Mouse (Mus musculus) heart, embryonic 13.5 days (tissue): ENCODE data around the gene Emilin1. TPM values are rescaled to one million over a fixed set of nuclear protein-coding genes. Genes with fewer than 3 reads are reported as not detected.

ENCODE experiments used
- ATAC-seq: fragments of 200-750 bp; cut with Nextera tagmentation; 2 replicates; pipeline ENCODE4 v1.8.0; 2017; ENCODE audit warnings: moderate TSS enrichment; ENCODE audit not compliant: insufficient number of reproducible peaks, low FRiP score, low TSS enrichment; ENCODE audit errors: extremely low read depth
- H3K27ac ChIP-seq: fragments of 300-500 bp; sonication (generic); replicated peaks from 2 replicates; pipeline ENCODE4 v1.5.1; 2015; ENCODE audit warnings: moderate library complexity, mild to moderate bottlenecking, inconsistent platforms
- H3K27me3 ChIP-seq: fragments of 300-500 bp; sonication (generic); replicated peaks from 2 replicates; pipeline ENCODE4 v1.6.1; 2015; ENCODE audit warnings: mild to moderate bottlenecking, inconsistent platforms
- H3K36me3 ChIP-seq: fragments of 300-500 bp; sonication (generic); 2 replicates; pipeline ENCODE4 v1.6.1; 2015; ENCODE audit warnings: mild to moderate bottlenecking, inconsistent platforms
- H3K4me1 ChIP-seq: fragments of 300-500 bp; sonication (generic); 2 replicates; pipeline ENCODE4 v1.6.1; 2015; ENCODE audit warnings: inconsistent platforms
- H3K4me2 ChIP-seq: fragments of 300-500 bp; sonication (generic); 2 replicates; pipeline ENCODE4 v1.6.1; 2015; ENCODE audit warnings: inconsistent platforms, mild to moderate bottlenecking, moderate library complexity
- H3K4me3 ChIP-seq: fragments of 300-500 bp; sonication (generic); 2 replicates; pipeline ENCODE4 v1.5.1; 2015; ENCODE audit warnings: moderate library complexity, mild to moderate bottlenecking, inconsistent platforms
- H3K9ac ChIP-seq: fragments of 300-500 bp; sonication (generic); 2 replicates; pipeline ENCODE4 v1.6.1; 2015; ENCODE audit warnings: inconsistent platforms, mild to moderate bottlenecking, moderate library complexity
- H3K9me3 ChIP-seq: fragments of 300-500 bp; sonication (generic); 2 replicates; pipeline ENCODE4 v1.6.1; 2016; ENCODE audit warnings: inconsistent platforms
- WGBS: fragments of 180-500 bp; shearing (Covaris S2); methylation state at CpG from one replicate; pipeline ENCODE4 v1.1.7; 2015; ENCODE audit warnings: mixed read lengths; 5-methylcytosine and 5-hydroxymethylcytosine counted together
- polyA plus RNA-seq: library from polyadenylated mRNA; unstranded; fragments of >200 nt; fragmentation: Nextera tagmentation; extraction: Ambion mirVana; gene quantifications from 2 replicates; pipeline ENCODE4 v1.2.1, GENCODE M21; 2015

Gene Emilin1
- polyA plus RNA-seq, 1 experiment from 2014 or later, result 168 TPM

- Histone ChIP-seq H3K9ac (no peak overlapping the region), H3K36me3 (peaks cover 22% of the 10 kb centered on the region), H3K27me3 (no peaks in the 10 kb centered on the region), H3K27ac (peak overlapping the region; percentile 87), H3K9me3 (no peaks in the 10 kb centered on the region), H3K4me2 (peak overlapping the region; percentile 95), H3K4me1 (peaks cover 28% of the 10 kb centered on the region), H3K4me3 (peak overlapping the region; percentile 80)
- 88% methylated on average over 2 of the region's 2 CpGs for WGBS
- ATAC-seq, result no peak
Observed at GRCm38 (mm10) chr5:30960814-30961213, 47.6 kb downstream of the Emilin1 start.

GRCm38 (mm10) chr5:30961545-30962505 is 48.6 kb downstream of the Emilin1 start:
- ATAC-seq, result no peak
- no peaks in the 10 kb centered on the region for H3K9me3 ChIP-seq
- no peak overlapping the region for H3K4me3 ChIP-seq
- no peak overlapping the region for H3K27ac ChIP-seq
- H3K9ac ChIP-seq, result no peak overlapping the region
- H3K4me1 ChIP-seq, result peaks cover 28% of the 10 kb centered on the region
- H3K36me3 ChIP-seq, result peaks cover 19% of the 10 kb centered on the region
- WGBS, result 46% methylated on average over 10 of the region's 10 CpGs
- H3K27me3 ChIP-seq, result no peaks in the 10 kb centered on the region
- no peak overlapping the region for H3K4me2 ChIP-seq

GRCm38 (mm10) chr5:30963916-30964315 is 50.7 kb downstream of the Emilin1 start:
- H3K9ac ChIP-seq, result no peak overlapping the region
- no peak overlapping the region for H3K27ac ChIP-seq
- no peaks in the 10 kb centered on the region for H3K9me3 ChIP-seq
- H3K36me3 ChIP-seq, result peaks cover under 1% of the 10 kb centered on the region; the same call in 1 of the 2 replicates
- no peak overlapping the region for H3K4me3 ChIP-seq
- no peak overlapping the region for H3K4me2 ChIP-seq
- no peak for ATAC-seq
- no peaks in the 10 kb centered on the region for H3K27me3 ChIP-seq
- peaks cover 13% of the 10 kb centered on the region for H3K4me1 ChIP-seq
- 75% methylated on average over 3 of the region's 3 CpGs for WGBS

- Histone ChIP-seq H3K27ac (no peak overlapping the region), H3K4me2 (no peak overlapping the region), H3K9me3 (no peaks in the 10 kb centered on the region), H3K4me1 (0 out of 2 replicates have a peak, but pooled peaks cover 2% of the 10 kb centered on the region), H3K9ac (no peak overlapping the region), H3K4me3 (no peak overlapping the region), H3K27me3 (peaks cover 8% of the 10 kb centered on the region; the same call in 1 of the 2 replicates), H3K36me3 (no peaks in the 10 kb centered on the region)
- 81% methylated on average over 4 of the region's 4 CpGs for WGBS
- ATAC-seq, result no peak
Observed at GRCm38 (mm10) chr5:30966189-30966588, 53.0 kb downstream of the Emilin1 start.

- Histone ChIP-seq H3K36me3 (no peaks in the 10 kb centered on the region), H3K27ac (no peak within 1 kb of the TSS)
- ATAC-seq, result no peak
Observed at GRCm38 (mm10) chr5:30968416-30968815, 55.2 kb downstream of the Emilin1 start, which contains the start of gene Tcf23. Tcf23 (plus strand) TSS chr5:30968662.

GRCm38 (mm10) chr5:30969440-30969839 is 56.2 kb downstream of the Emilin1 start:
- Histone ChIP-seq H3K9me3 (no peaks in the 10 kb centered on the region), H3K27ac (no peak overlapping the region), H3K36me3 (no peaks in the 10 kb centered on the region), H3K4me2 (no peak overlapping the region), H3K4me3 (no peak overlapping the region), H3K4me1 (0 out of 2 replicates have a peak, but pooled peaks cover 7% of the 10 kb centered on the region), H3K27me3 (peaks cover 8% of the 10 kb centered on the region; the same call in 1 of the 2 replicates), H3K9ac (no peak overlapping the region)
- 63% methylated on average over 2 of the region's 2 CpGs for WGBS
- ATAC-seq, result no peak

More at GRCm38 (mm10) chr5:30968416-30968815, 55.2 kb downstream of the Emilin1 start, which contains the start of gene Tcf23:
- Histone ChIP-seq H3K27me3 (peaks cover 8% of the 10 kb centered on the region; the same call in 1 of the 2 replicates), H3K4me2 (no peak within 1 kb of the TSS), H3K4me1 (0 out of 2 replicates have a peak, but pooled peaks cover 2% of the 10 kb centered on the region), H3K9me3 (no peaks in the 10 kb centered on the region), H3K4me3 (no peak within 1 kb of the TSS), H3K9ac (no peak within 1 kb of the TSS)
- 59% methylated on average over 8 of the region's 8 CpGs for WGBS

Other genes with a start within 250 kb of the Emilin1 start
- 259 TPM in 2 replicates for gene Cenpa, start 246.6 kb upstream of the Emilin1 start, polyA plus RNA-seq
- 2.4 and 3.8 TPM in 2 replicates for gene Dpysl5, start 201.8 kb upstream of the Emilin1 start, polyA plus RNA-seq
- 16.1 and 16.4 TPM in 2 replicates for gene Mapre3, start 98.8 kb upstream of the Emilin1 start, polyA plus RNA-seq
- 66.8 and 68.0 TPM in 2 replicates for gene Tmem214, start 45.4 kb upstream of the Emilin1 start, polyA plus RNA-seq
- gene Agbl5, start 24.7 kb upstream of the Emilin1 start, polyA plus RNA-seq, result 9.9 and 11.5 TPM in 2 replicates
- 421 and 441 TPM in 2 replicates for gene Ost4, start 5.6 kb upstream of the Emilin1 start, polyA plus RNA-seq
- 10.2 and 11.7 TPM in 2 replicates for gene Khk, start 8.0 kb downstream of the Emilin1 start, polyA plus RNA-seq
- 3.9 and 4.7 TPM in 2 replicates for gene Cgref1, start 32.2 kb downstream of the Emilin1 start, polyA plus RNA-seq
- 79.6 and 90.0 TPM in 2 replicates for gene Preb, start 47.0 kb downstream of the Emilin1 start, polyA plus RNA-seq
- 0.06 and 0.16 TPM in 2 replicates for gene Tcf23, start 55.3 kb downstream of the Emilin1 start, polyA plus RNA-seq
- gene Atraid, start 134.9 kb downstream of the Emilin1 start, polyA plus RNA-seq, result 119 and 124 TPM in 2 replicates
- 6.9 and 7.2 TPM in 2 replicates for gene Slc5a6, start 135.5 kb downstream of the Emilin1 start, polyA plus RNA-seq
- gene Cad, start 141.4 kb downstream of the Emilin1 start, polyA plus RNA-seq, result 17.8 and 20.9 TPM in 2 replicates
- not detected in 2 replicates for gene Dnajc5g, start 192.9 kb downstream of the Emilin1 start, polyA plus RNA-seq
- gene Slc30a3, start 194.8 kb downstream of the Emilin1 start, polyA plus RNA-seq, result 0.21 and 0.69 TPM in 2 replicates
- 10.7 and 13.9 TPM in 2 replicates for gene Trim54, start 203.3 kb downstream of the Emilin1 start, polyA plus RNA-seq
- gene Ucn, start 225.4 kb downstream of the Emilin1 start, polyA plus RNA-seq, result 0.45 TPM in 1 of 2 replicates, not detected in the other
- gene Mpv17, start 240.8 kb downstream of the Emilin1 start, polyA plus RNA-seq, result 68.0 and 89.4 TPM in 2 replicates